Mouse (Mus musculus) liver, embryonic 14.5 days (tissue): ENCODE data around the gene Rab43. TPM values are rescaled to one million over a fixed set of nuclear protein-coding genes. Genes with fewer than 3 reads are reported as not detected.

Source experiments
- ATAC-seq: fragments of 200-750 bp; cut with Nextera tagmentation; 2 replicates; pipeline ENCODE4 v1.8.0; 2017; ENCODE audit warnings: moderate number of reproducible peaks, mild to moderate bottlenecking, moderate library complexity; ENCODE audit not compliant: insufficient read depth
- DNase-seq, 3 experiments: peaks; one replicate each; pipeline ENCODE4 v3.0.0-alpha.2; 2012 to 2013; ENCODE audit warnings: low read depth in 3 of 3, low spot score in 3 of 3
- H3K27ac ChIP-seq: fragments of 300-500 bp; sonication (generic); 2 replicates; pipeline ENCODE4 v1.5.1; 2014; ENCODE audit warnings: moderate library complexity, mild to moderate bottlenecking, control low read depth, inconsistent platforms
- H3K27me3 ChIP-seq: fragments of 300-500 bp; sonication (generic); 2 replicates; pipeline ENCODE4 v1.6.1; 2014; ENCODE audit warnings: mild to moderate bottlenecking, low read length, moderate library complexity; ENCODE audit not compliant: control insufficient read depth, insufficient read depth
- H3K36me3 ChIP-seq: fragments of 300-500 bp; sonication (generic); replicated peaks from 2 replicates; pipeline ENCODE4 v1.6.1; 2014; ENCODE audit warnings: low read depth; ENCODE audit not compliant: control insufficient read depth, insufficient read depth
- H3K4me1 ChIP-seq, 2 experiments: fragments of 200-500 bp in 1 of 2; fragments of 300-500 bp in 1 of 2; sonication (generic) in 1 of 2; replicated peaks; 2 replicates each; pipeline ENCODE4 v1.6.1; 2012 to 2014; ENCODE audit warnings: antibody characterized with exemption in 1 of 2, inconsistent platforms in 1 of 2, low read length in 1 of 2; ENCODE audit not compliant: control insufficient read depth in 2 of 2, insufficient read depth in 2 of 2
- H3K4me2 ChIP-seq: fragments of 300-500 bp; sonication (generic); 2 replicates; pipeline ENCODE4 v1.6.1; 2014; ENCODE audit warnings: low read depth, mild to moderate bottlenecking, control low read depth, moderate library complexity
- H3K4me3 ChIP-seq, 2 experiments: fragments of 200-500 bp in 1 of 2; fragments of 300-500 bp in 1 of 2; sonication (generic) in 1 of 2; 2 replicates each; pipeline ENCODE4 v1.5.1; 2012 to 2014; ENCODE audit warnings: low read depth in 2 of 2, low read length in 2 of 2, mild to moderate bottlenecking in 2 of 2, control low read depth in 1 of 2, inconsistent platforms in 1 of 2, moderate library complexity in 1 of 2; ENCODE audit not compliant: insufficient read depth in 1 of 2
- H3K9ac ChIP-seq: fragments of 300-500 bp; sonication (generic); replicated peaks from 2 replicates; pipeline ENCODE4 v1.6.1; 2014; ENCODE audit warnings: mild to moderate bottlenecking, control low read depth, moderate library complexity
- H3K9me3 ChIP-seq: fragments of 300-500 bp; sonication (generic); 2 replicates; pipeline ENCODE4 v1.6.1; 2016; ENCODE audit warnings: low read length, mixed read lengths; ENCODE audit not compliant: control insufficient read depth
- CTCF ChIP-seq: IDR thresholded peaks from 2 replicates; pipeline ENCODE4 v1.5.1; 2016; ENCODE audit warnings: antibody characterized with exemption, low read depth, control low read depth
- EP300 ChIP-seq: IDR thresholded peaks from 2 replicates; pipeline ENCODE4 v1.6.1; 2016; ENCODE audit warnings: antibody characterized with exemption, low read depth
- WGBS: fragments of 180-500 bp; shearing (Covaris S2); extraction: QIAGEN DNeasy Blood & Tissue Kit; methylation state at CpG from one replicate; pipeline ENCODE4 v1.1.7; 2014; ENCODE audit not compliant: insufficient replicate concordance; 5-methylcytosine and 5-hydroxymethylcytosine counted together
- polyA plus RNA-seq, 2 experiments: library from polyadenylated mRNA; depleted of rRNA in 1 of 2; stranded (reverse) in 1 of 2; unstranded in 1 of 2; fragments of >200 nt; fragmentation: Nextera tagmentation in 1 of 2; extraction: Ambion mirVana in 1 of 2; gene quantifications; 2 replicates each; pipeline versions ENCODE4 v1.2.1 to v1.2.3; 2012 to 2014

The Rab43 gene
- polyA plus RNA-seq, 2 experiments: 21.9 to 25.9 TPM

- WGBS: under 1% methylated on average over 73 of the region's 73 CpGs
- H3K4me3 ChIP-seq: peak overlapping the region; percentile 84 to 98
- H3K9me3 ChIP-seq: no peaks in the 10 kb centered on the region
- H3K4me1 ChIP-seq: peaks cover 36 to 43% of the 10 kb centered on the region in 2 experiments
- ATAC-seq (peak; percentile 71), DNase-seq (no peak)
- H3K4me2 ChIP-seq: peak overlapping the region; percentile 96
- H3K27me3 ChIP-seq: no peaks in the 10 kb centered on the region
- H3K27ac ChIP-seq: peak overlapping the region; percentile 80
- peaks cover 36% of the 10 kb centered on the region for H3K36me3 ChIP-seq
- TF ChIP-seq EP300: no peak
- no peak for TF ChIP-seq CTCF
- H3K9ac ChIP-seq: peak overlapping the region; percentile 95
Observed at GRCm38 (mm10) chr6:87850155-87850899, 38.4 kb upstream of the Rab43 start.

DNA sequence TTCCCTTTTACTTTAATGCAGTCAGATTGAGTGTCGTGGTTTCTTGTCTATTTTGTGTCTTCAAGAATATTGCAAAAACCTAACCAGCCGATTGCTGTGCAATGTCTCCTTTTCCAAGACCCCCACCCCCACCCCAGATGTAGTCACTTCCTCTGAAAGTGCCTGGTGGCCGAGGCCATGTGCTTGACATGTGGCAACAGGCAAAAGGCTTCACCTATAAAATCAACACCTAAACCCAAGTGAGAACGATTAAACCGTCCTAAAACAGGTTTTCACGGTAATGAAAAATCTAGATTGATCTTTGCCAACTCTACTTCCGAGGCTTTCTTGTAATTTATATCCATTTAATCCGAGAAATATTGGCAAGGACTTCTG lies 37.8 kb upstream of the Rab43 start:
- no peaks in the 10 kb centered on the region for H3K27me3 ChIP-seq
- H3K4me2 ChIP-seq: peak overlapping the region; percentile 96
- peak overlapping the region; percentile 95 for H3K9ac ChIP-seq
- TF ChIP-seq EP300: no peak
- TF ChIP-seq CTCF: no peak
- peaks cover 42% of the 10 kb centered on the region for H3K36me3 ChIP-seq
- H3K9me3 ChIP-seq: no peaks in the 10 kb centered on the region
- DNase-seq (peak in 1 of 3 experiments; percentile 43), ATAC-seq (no peak)
- H3K27ac ChIP-seq: peak overlapping the region; percentile 80
- H3K4me3 ChIP-seq: peak overlapping the region; percentile 84 to 98
- peaks cover 36 to 43% of the 10 kb centered on the region in 2 experiments for H3K4me1 ChIP-seq
- 0% methylated on average over 8 of the region's 8 CpGs for WGBS

- H3K9ac ChIP-seq: peak overlapping the region; percentile 46
- TF ChIP-seq EP300 (no peak), CTCF (no peak)
- H3K9me3 ChIP-seq: no peaks in the 10 kb centered on the region
- ATAC-seq (no peak), DNase-seq (no peak)
- WGBS: 65% methylated on average over 1 of the region's 1 CpGs
- no peaks in the 10 kb centered on the region for H3K27me3 ChIP-seq
- H3K4me2 ChIP-seq: peak overlapping the region; percentile 96
- no peak overlapping the region; the same call in 1 of the 2 replicates for H3K27ac ChIP-seq
- H3K36me3 ChIP-seq: peaks cover 69% of the 10 kb centered on the region
- H3K4me3 ChIP-seq: no peak overlapping the region
- peaks cover 18 to 23% of the 10 kb centered on the region in 2 experiments for H3K4me1 ChIP-seq
Observed at GRCm38 (mm10) chr6:87846813-87847212, 34.8 kb upstream of the Rab43 start.

GRCm38 (mm10) chr6:87845031-87845695 lies 33.2 kb upstream of the Rab43 start:
- Histone ChIP-seq H3K4me2 (no peak overlapping the region), H3K9me3 (no peaks in the 10 kb centered on the region), H3K4me3 (no peak overlapping the region), H3K27me3 (no peaks in the 10 kb centered on the region), H3K36me3 (peaks cover 73% of the 10 kb centered on the region), H3K27ac (no peak overlapping the region), H3K4me1 (peaks cover 12 to 20% of the 10 kb centered on the region in 2 experiments), H3K9ac (no peak overlapping the region)
- TF ChIP-seq EP300 (no peak), CTCF (no peak)
- ATAC-seq (no peak), DNase-seq (no peak)
- WGBS: 89% methylated on average over 13 of the region's 13 CpGs

- Histone ChIP-seq H3K4me1 (peaks cover 10 to 13% of the 10 kb centered on the region in 2 experiments; a peak in 3 of 4 replicates), H3K9me3 (no peaks in the 10 kb centered on the region), H3K9ac (no peak overlapping the region), H3K27ac (no peak overlapping the region), H3K27me3 (no peaks in the 10 kb centered on the region), H3K36me3 (peaks cover 56% of the 10 kb centered on the region), H3K4me2 (no peak overlapping the region), H3K4me3 (no peak overlapping the region)
- ATAC-seq (no peak), DNase-seq (peak in 1 of 3 experiments; percentile 37)
- 22% methylated on average over 1 of the region's 1 CpGs for WGBS
- TF ChIP-seq CTCF (peak; percentile 58; the same call in 1 of the 2 replicates), EP300 (no peak)
Observed at GRCm38 (mm10) chr6:87842254-87842653, 30.3 kb upstream of the Rab43 start.
